ENCODE assay signal across 11 mouse cellular contexts in the genomic region with DNA sequence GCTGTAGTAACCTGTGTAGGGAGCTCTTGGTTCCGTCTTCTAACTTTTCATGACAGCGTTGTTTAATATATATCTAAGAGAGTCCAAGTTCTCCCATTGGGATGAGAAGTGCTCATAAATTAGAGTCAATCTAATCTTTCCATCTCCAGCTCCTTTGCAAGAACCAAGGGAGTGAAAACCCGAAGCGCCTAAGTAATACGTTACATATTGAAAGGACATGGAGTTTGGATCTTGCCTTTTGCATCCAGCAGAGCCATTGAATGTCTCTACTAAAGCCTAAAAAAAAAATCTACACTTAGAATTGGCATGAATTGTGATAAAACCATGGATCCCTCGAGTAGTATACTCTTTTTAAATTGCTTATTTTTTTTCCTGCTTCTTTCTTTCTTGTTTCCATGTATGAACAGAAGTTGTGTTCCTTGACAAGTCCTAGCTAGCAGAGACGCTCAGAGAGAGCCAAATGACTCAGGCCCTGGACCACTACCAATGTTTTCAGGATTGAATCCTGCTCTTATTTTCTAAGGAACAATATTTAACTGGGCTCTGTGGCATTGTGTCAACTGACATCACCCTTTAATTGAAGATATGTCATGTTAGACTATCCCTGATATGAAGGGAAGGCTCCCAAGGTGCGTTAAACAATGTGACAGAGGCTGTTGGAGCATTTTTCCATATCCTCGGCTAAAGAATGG.
DNase-seq lines count a peak whose midpoint lies in the region; ATAC-seq and TF ChIP-seq lines count a peak whose summit lies in the region.
"Had no signal": no experiment of that assay in that cellular context is flagged by ENCODE, and none has a peak within 500 bp of the region (broad histone marks: within the 10 kb centered on the region; RNA-seq: fewer than 3 reads in every experiment).

No protein-coding gene starts in this region.

- H3K9me3 ChIP-seq in limb, embryonic 14.5 days (ENCODE audit: control insufficient read depth, low read length) = no peaks in the 10 kb centered on the region
- H3K9me3 ChIP-seq in limb, embryonic 10.5 days (replicated peaks) = no peaks in the 10 kb centered on the region
- H3K9me3 ChIP-seq in liver, postnatal 0 days (ENCODE audit: low read length) = no peaks in the 10 kb centered on the region

- H3K4me2 ChIP-seq in limb, embryonic 14.5 days (replicated peaks; ENCODE audit: low read depth, low read length, severe bottlenecking) = no peak overlapping the region
- H3K4me2 ChIP-seq in liver, postnatal 0 days (ENCODE audit: low read depth, low read length) = no peak overlapping the region

- no peaks in the 10 kb centered on the region for H3K27me3 ChIP-seq in limb, embryonic 14.5 days (ENCODE audit: control insufficient read depth, insufficient read depth, low read length)
- H3K27me3 ChIP-seq in limb, embryonic 10.5 days (ENCODE audit: low read depth, poor library complexity, severe bottlenecking) = no peaks in the 10 kb centered on the region
- H3K27me3 ChIP-seq in liver, postnatal 0 days (ENCODE audit: insufficient read depth, low read length) = no peaks in the 10 kb centered on the region
- H3K27me3 ChIP-seq: megakaryocyte, embryonic 14.5 days had no signal

- no peak for TF ChIP-seq POLR2A in limb, embryonic 14.5 days (IDR thresholded peaks at IDR 0.05; ENCODE audit: borderline replicate concordance, extremely low read depth, insufficient read depth, insufficient read length)

- no peak for ATAC-seq in limb, embryonic 14.5 days (ENCODE audit: low FRiP score, low read depth)
- ATAC-seq in liver, postnatal 0 days = no peak

- H3K4me1 ChIP-seq in limb, embryonic 14.5 days (ENCODE audit: control insufficient read depth, insufficient read depth, low read length) = no peaks in the 10 kb centered on the region
- no peaks in the 10 kb centered on the region for H3K4me1 ChIP-seq in limb, embryonic 10.5 days
- no peaks in the 10 kb centered on the region for H3K4me1 ChIP-seq in liver, postnatal 0 days (ENCODE audit: insufficient read depth)
- H3K4me1 ChIP-seq: megakaryocyte, embryonic 14.5 days had no signal

- 77% methylated on average over 9 of the region's 9 CpGs for WGBS in limb, embryonic 14.5 days
- 90% methylated on average over 9 of the region's 9 CpGs for WGBS in limb, embryonic 10.5 days
- WGBS in liver, postnatal 0 days (ENCODE audit: insufficient replicate concordance) = 77% methylated on average over 9 of the region's 9 CpGs

- no peak for TF ChIP-seq CTCF in liver, postnatal 0 days (IDR thresholded peaks at IDR 0.05; ENCODE audit: low read depth)

- TF ChIP-seq EP300 in liver, postnatal 0 days (IDR thresholded peaks at IDR 0.05; ENCODE audit: low read depth) = no peak

- no peak overlapping the region for H3K9ac ChIP-seq in limb, embryonic 14.5 days (ENCODE audit: low read depth, low read length, severe bottlenecking)
- no peak overlapping the region for H3K9ac ChIP-seq in liver, postnatal 0 days (replicated peaks)
- H3K9ac ChIP-seq: liver, embryonic 14.5 days had no signal

- no peak overlapping the region for H3K27ac ChIP-seq in limb, embryonic 14.5 days (replicated peaks; ENCODE audit: low read depth, low read length)
- no peak overlapping the region for H3K27ac ChIP-seq in limb, embryonic 10.5 days
- no peak overlapping the region for H3K27ac ChIP-seq in liver, postnatal 0 days (ENCODE audit: low read depth)
- H3K27ac ChIP-seq: liver, embryonic 14.5 days had no signal

- no peak overlapping the region for H3K4me3 ChIP-seq in limb, embryonic 14.5 days (replicated peaks; ENCODE audit: low read length)
- no peak overlapping the region for H3K4me3 ChIP-seq in limb, embryonic 10.5 days
- H3K4me3 ChIP-seq in liver, postnatal 0 days (ENCODE audit: low read depth, low read length) = no peak overlapping the region
- H3K4me3 ChIP-seq: megakaryocyte, embryonic 14.5 days had no signal

- no peaks in the 10 kb centered on the region for H3K36me3 ChIP-seq in limb, embryonic 14.5 days (ENCODE audit: control insufficient read depth, insufficient read depth, low read length)
- H3K36me3 ChIP-seq in limb, embryonic 10.5 days = no peaks in the 10 kb centered on the region
- no peaks in the 10 kb centered on the region for H3K36me3 ChIP-seq in liver, postnatal 0 days (replicated peaks; ENCODE audit: insufficient read depth, low read length)

- DNase-seq in limb, embryonic 14.5 days (ENCODE audit: low spot score) = peak; percentile 56
- DNase-seq in limb, embryonic 10.5 days (ENCODE audit: low spot score) = no peak
- DNase-seq in adipocyte (ENCODE audit: low spot score) = peak; percentile 70
- DNase-seq in gastrocnemius, adult 8-10 months (ENCODE audit: low spot score in 2 of 2) = peak; percentile 44 to 48
- peak; percentile 26 for DNase-seq in heart, postnatal 25 days (ENCODE audit: low spot score)
- DNase-seq in liver, postnatal 0 days = no peak
- no peak for DNase-seq in adrenal gland, adult 8-10 months
- DNase-seq: cerebellum, adult 9-10 months; kidney, postnatal 10 days had no signal

- intact Hi-C loops in heart, postnatal 25 days (cut with DNase I) = no loop called here

Comparison
In these comparisons a context has a peak if more than half of its experiments do, and no peak if none do; other contexts are left out.
1. DNase-seq: peak in limb, embryonic 14.5 days (single experiment), adipocyte (single experiment), gastrocnemius, adult 8-10 months (2 of 2) and heart, postnatal 25 days (single experiment); none in limb, embryonic 10.5 days (single experiment), liver, postnatal 0 days (single experiment) and adrenal gland, adult 8-10 months (single experiment).